Mouse (Mus musculus): ENCODE measurements around the gene Sephs2. TPM values are rescaled to one million over a fixed set of nuclear protein-coding genes. Genes with fewer than 3 reads are reported as not detected.

Gene Sephs2
- polyA plus RNA-seq, 1 experiment from 2014 or later: 58.5 TPM

- ATAC-seq (ENCODE audit: insufficient number of reproducible peaks, low FRiP score, low TSS enrichment, low read depth): no peak
- H3K27ac ChIP-seq (replicated peaks): no peak overlapping the region
- H3K4me2 ChIP-seq (replicated peaks): no peak overlapping the region
- 68% methylated on average over 2 of the region's 2 CpGs for WGBS
- no peaks in the 10 kb centered on the region for H3K27me3 ChIP-seq
- H3K4me3 ChIP-seq (replicated peaks): no peak overlapping the region
- 0 out of 2 replicates have a peak, but pooled peaks cover 7% of the 10 kb centered on the region for H3K9me3 ChIP-seq (replicated peaks)
- H3K9ac ChIP-seq: no peak overlapping the region
- H3K4me1 ChIP-seq: no peaks in the 10 kb centered on the region
- no peaks in the 10 kb centered on the region for H3K36me3 ChIP-seq
Measured at GRCm38 (mm10) chr7:127289306-127289705, 15.5 kb upstream of the Sephs2 start.

DNA sequence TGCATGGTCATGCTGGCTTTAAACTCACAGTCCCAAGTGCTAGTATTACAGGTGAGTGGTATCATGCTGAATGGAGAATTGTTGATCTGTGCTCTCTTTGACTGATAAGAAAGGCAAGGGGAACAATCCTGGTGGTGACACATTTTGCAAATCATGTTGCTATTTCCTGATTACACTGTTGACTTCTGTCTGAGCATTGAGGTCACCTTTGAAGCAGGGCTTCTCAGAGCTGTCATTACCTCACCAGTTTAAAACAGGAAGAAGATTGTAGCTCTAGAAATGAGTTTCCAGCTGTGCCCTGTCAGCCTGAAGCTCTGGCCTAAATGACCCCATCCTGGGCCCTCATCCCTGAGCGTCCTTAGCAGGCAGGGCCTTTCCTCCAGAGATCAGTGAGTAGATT is 14.1 kb upstream of the Sephs2 start:
- Histone ChIP-seq H3K9me3 (replicated peaks) (0 out of 2 replicates have a peak, but pooled peaks cover 7% of the 10 kb centered on the region), H3K4me3 (replicated peaks) (no peak overlapping the region), H3K4me2 (replicated peaks) (no peak overlapping the region), H3K9ac (no peak overlapping the region), H3K27me3 (no peaks in the 10 kb centered on the region), H3K36me3 (no peaks in the 10 kb centered on the region), H3K4me1 (no peaks in the 10 kb centered on the region), H3K27ac (replicated peaks) (no peak overlapping the region)
- 69% methylated on average over 1 of the region's 1 CpGs for WGBS
- ATAC-seq (ENCODE audit: insufficient number of reproducible peaks, low FRiP score, low TSS enrichment, low read depth): no peak

DNA sequence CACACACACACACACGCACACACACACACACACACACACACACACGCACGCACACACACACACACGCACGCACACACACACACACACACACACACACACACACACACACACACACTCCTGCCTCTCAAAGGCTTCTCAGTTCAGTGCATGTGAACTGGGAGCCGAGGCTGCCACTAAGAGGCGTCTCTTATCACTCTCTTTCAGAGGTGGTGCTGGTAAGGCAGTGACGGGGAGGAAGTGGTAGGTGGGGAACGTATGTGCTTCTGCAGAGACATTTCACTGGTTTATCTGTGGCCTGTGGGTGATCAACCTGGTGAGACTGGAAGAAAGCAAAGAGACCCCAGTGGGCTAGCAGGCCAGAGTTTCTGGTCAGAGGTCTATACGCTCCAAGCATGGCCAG is 11.3 kb upstream of the Sephs2 start:
- no peaks in the 10 kb centered on the region for H3K36me3 ChIP-seq
- 68% methylated on average over 7 of the region's 10 CpGs for WGBS
- H3K9ac ChIP-seq: no peak overlapping the region
- H3K27ac ChIP-seq (replicated peaks): no peak overlapping the region
- H3K27me3 ChIP-seq: no peaks in the 10 kb centered on the region
- no peaks in the 10 kb centered on the region for H3K4me1 ChIP-seq
- H3K4me3 ChIP-seq (replicated peaks): no peak overlapping the region
- 0 out of 2 replicates have a peak, but pooled peaks cover 7% of the 10 kb centered on the region for H3K9me3 ChIP-seq (replicated peaks)
- ATAC-seq (ENCODE audit: insufficient number of reproducible peaks, low FRiP score, low TSS enrichment, low read depth): no peak
- H3K4me2 ChIP-seq (replicated peaks): no peak overlapping the region

- Histone ChIP-seq H3K9ac (no peak overlapping the region), H3K27me3 (no peaks in the 10 kb centered on the region), H3K4me3 (replicated peaks) (no peak overlapping the region), H3K27ac (replicated peaks) (no peak overlapping the region), H3K36me3 (no peaks in the 10 kb centered on the region), H3K4me2 (replicated peaks) (no peak overlapping the region), H3K4me1 (no peaks in the 10 kb centered on the region), H3K9me3 (replicated peaks) (no peaks in the 10 kb centered on the region)
- WGBS: 82% methylated on average over 2 of the region's 2 CpGs
- no peak for ATAC-seq (ENCODE audit: insufficient number of reproducible peaks, low FRiP score, low TSS enrichment, low read depth)
Measured at GRCm38 (mm10) chr7:127282190-127282589, 8.3 kb upstream of the Sephs2 start.

DNA sequence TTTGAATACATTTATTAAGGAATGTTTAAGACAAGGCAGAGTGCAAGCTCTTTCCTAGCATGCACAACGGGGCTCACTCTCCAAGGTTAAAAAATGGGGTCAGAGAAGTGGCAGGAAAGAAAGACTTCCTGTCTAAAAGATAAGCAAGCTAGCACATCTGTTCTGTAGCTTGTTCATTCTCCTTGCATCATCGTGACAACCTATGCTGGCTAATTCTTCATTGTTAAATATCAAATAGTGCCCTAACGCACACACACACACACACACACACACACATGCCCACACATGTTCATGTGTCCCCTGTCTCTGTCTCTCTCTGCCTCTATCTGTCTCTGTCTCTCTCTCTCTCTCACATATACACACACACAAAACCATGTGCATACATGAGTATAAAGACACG is 7.3 kb upstream of the Sephs2 start:
- 76% methylated on average over 4 of the region's 4 CpGs for WGBS
- Histone ChIP-seq H3K27ac (replicated peaks) (no peak overlapping the region), H3K27me3 (no peaks in the 10 kb centered on the region), H3K4me1 (no peaks in the 10 kb centered on the region), H3K9ac (no peak overlapping the region), H3K4me3 (replicated peaks) (no peak overlapping the region), H3K36me3 (no peaks in the 10 kb centered on the region), H3K4me2 (replicated peaks) (no peak overlapping the region), H3K9me3 (replicated peaks) (no peaks in the 10 kb centered on the region)
- ATAC-seq (ENCODE audit: insufficient number of reproducible peaks, low FRiP score, low TSS enrichment, low read depth): no peak

GRCm38 (mm10) chr7:127280092-127280491 is 6.2 kb upstream of the Sephs2 start:
- Histone ChIP-seq H3K9ac (no peak overlapping the region), H3K27ac (replicated peaks) (no peak overlapping the region), H3K36me3 (no peaks in the 10 kb centered on the region), H3K4me3 (replicated peaks) (no peak overlapping the region), H3K9me3 (replicated peaks) (no peaks in the 10 kb centered on the region), H3K4me1 (no peaks in the 10 kb centered on the region), H3K27me3 (no peaks in the 10 kb centered on the region), H3K4me2 (replicated peaks) (no peak overlapping the region)
- ATAC-seq (ENCODE audit: insufficient number of reproducible peaks, low FRiP score, low TSS enrichment, low read depth): no peak
- WGBS: 59% methylated on average over 3 of the region's 3 CpGs

- H3K4me3 ChIP-seq (replicated peaks): no peak overlapping the region
- 25% methylated on average over 8 of the region's 8 CpGs for WGBS
- no peaks in the 10 kb centered on the region for H3K9me3 ChIP-seq (replicated peaks)
- H3K27me3 ChIP-seq: no peaks in the 10 kb centered on the region
- peaks cover 7% of the 10 kb centered on the region; the same call in 1 of the 2 replicates for H3K4me1 ChIP-seq
- H3K9ac ChIP-seq: no peak overlapping the region
- H3K27ac ChIP-seq (replicated peaks): no peak overlapping the region
- no peaks in the 10 kb centered on the region for H3K36me3 ChIP-seq
- no peak overlapping the region for H3K4me2 ChIP-seq (replicated peaks)
- ATAC-seq (ENCODE audit: insufficient number of reproducible peaks, low FRiP score, low TSS enrichment, low read depth): no peak; the same call in 1 of the 2 replicates
Measured at GRCm38 (mm10) chr7:127278311-127278710, 4.5 kb upstream of the Sephs2 start.

DNA sequence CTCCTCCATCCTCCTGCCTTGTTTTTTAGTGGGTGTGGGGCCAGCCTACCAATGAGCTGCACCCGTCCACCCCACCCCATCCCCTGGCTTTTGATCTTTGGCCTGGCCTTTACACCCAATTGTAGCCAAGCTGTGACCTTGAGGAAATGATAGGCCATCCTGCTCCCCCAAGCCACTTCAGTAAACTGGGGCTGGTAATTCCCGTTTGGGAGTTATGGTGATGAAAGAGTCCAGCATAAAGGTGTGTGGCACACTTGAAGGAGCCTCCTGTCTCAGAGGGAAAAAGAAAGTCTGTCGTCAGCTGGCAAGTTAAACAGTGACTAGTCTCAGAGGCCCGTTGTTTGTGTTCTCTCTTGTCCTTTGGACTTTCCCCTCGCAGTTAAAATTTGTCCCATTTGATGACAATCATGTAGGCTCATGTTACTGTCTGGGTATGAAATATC is 2.7 kb upstream of the Sephs2 start:
- no peak overlapping the region for H3K27ac ChIP-seq (replicated peaks)
- H3K9ac ChIP-seq: no peak overlapping the region
- H3K36me3 ChIP-seq: peaks cover under 1% of the 10 kb centered on the region; the same call in 1 of the 2 replicates
- no peak overlapping the region for H3K4me3 ChIP-seq (replicated peaks)
- H3K27me3 ChIP-seq: no peaks in the 10 kb centered on the region
- H3K4me1 ChIP-seq: peaks cover 18% of the 10 kb centered on the region
- H3K9me3 ChIP-seq (replicated peaks): no peaks in the 10 kb centered on the region
- no peak overlapping the region for H3K4me2 ChIP-seq (replicated peaks)
- ATAC-seq (ENCODE audit: insufficient number of reproducible peaks, low FRiP score, low TSS enrichment, low read depth): no peak
- WGBS: 53% methylated on average over 5 of the region's 5 CpGs

- no peak; the same call in none of the 2 replicates for ATAC-seq (ENCODE audit: insufficient number of reproducible peaks, low FRiP score, low TSS enrichment, low read depth)
- Histone ChIP-seq H3K4me2 (replicated peaks) (peak overlapping the region; percentile 79), H3K4me3 (replicated peaks) (peak overlapping the region; percentile 84), H3K36me3 (peaks cover 28% of the 10 kb centered on the region), H3K27ac (replicated peaks) (peak overlapping the region; percentile 88), H3K4me1 (peaks cover 18% of the 10 kb centered on the region), H3K9ac (peak overlapping the region; percentile 85), H3K9me3 (replicated peaks) (no peaks in the 10 kb centered on the region), H3K27me3 (no peaks in the 10 kb centered on the region)
- 16% methylated on average over 50 of the region's 50 CpGs for WGBS
Measured at GRCm38 (mm10) chr7:127273118-127273923, 534 bp downstream of the Sephs2 start.

GRCm38 (mm10) chr7:127272566-127272965 is 1.3 kb downstream of the Sephs2 start:
- no peak overlapping the region for H3K27ac ChIP-seq (replicated peaks)
- H3K27me3 ChIP-seq: no peaks in the 10 kb centered on the region
- ATAC-seq (ENCODE audit: insufficient number of reproducible peaks, low FRiP score, low TSS enrichment, low read depth): no peak
- H3K9ac ChIP-seq: no peak overlapping the region
- peaks cover 29% of the 10 kb centered on the region for H3K36me3 ChIP-seq
- peak overlapping the region; percentile 79 for H3K4me2 ChIP-seq (replicated peaks)
- H3K4me3 ChIP-seq (replicated peaks): peak overlapping the region; percentile 84
- H3K9me3 ChIP-seq (replicated peaks): no peaks in the 10 kb centered on the region
- WGBS: 95% methylated on average over 15 of the region's 15 CpGs
- H3K4me1 ChIP-seq: peaks cover 18% of the 10 kb centered on the region

GRCm38 (mm10) chr7:127271093-127271492 is 2.8 kb downstream of the Sephs2 start:
- ATAC-seq (ENCODE audit: insufficient number of reproducible peaks, low FRiP score, low TSS enrichment, low read depth): no peak
- no peak overlapping the region for H3K9ac ChIP-seq
- 95% methylated on average over 4 of the region's 4 CpGs for WGBS
- no peak overlapping the region for H3K4me3 ChIP-seq (replicated peaks)
- no peak overlapping the region for H3K4me2 ChIP-seq (replicated peaks)
- H3K27me3 ChIP-seq: no peaks in the 10 kb centered on the region
- H3K9me3 ChIP-seq (replicated peaks): no peaks in the 10 kb centered on the region
- peaks cover 18% of the 10 kb centered on the region for H3K4me1 ChIP-seq
- H3K36me3 ChIP-seq: peaks cover 29% of the 10 kb centered on the region
- H3K27ac ChIP-seq (replicated peaks): no peak overlapping the region

- Histone ChIP-seq H3K36me3 (peaks cover 29% of the 10 kb centered on the region), H3K9me3 (replicated peaks) (no peaks in the 10 kb centered on the region), H3K4me2 (replicated peaks) (no peak overlapping the region), H3K4me3 (replicated peaks) (no peak overlapping the region), H3K4me1 (peaks cover 18% of the 10 kb centered on the region), H3K9ac (no peak overlapping the region), H3K27ac (replicated peaks) (no peak overlapping the region), H3K27me3 (no peaks in the 10 kb centered on the region)
- no peak for ATAC-seq (ENCODE audit: insufficient number of reproducible peaks, low FRiP score, low TSS enrichment, low read depth)
- WGBS: 87% methylated on average over 5 of the region's 5 CpGs
Measured at GRCm38 (mm10) chr7:127270666-127271065, 3.2 kb downstream of the Sephs2 start.

Data from embryonic facial prominence, embryonic 15.5 days (tissue).